Mouse (Mus musculus) MEL (cell line): ENCODE results near the gene Naa15. TPM values are rescaled to one million over a fixed set of nuclear protein-coding genes. Genes with fewer than 3 reads are reported as not detected.

Experiments
- DNase-seq: peaks from one replicate; pipeline ENCODE4 v3.0.0; 2011; ENCODE audit warnings: low read depth, low spot score
- H3K27ac ChIP-seq: 2 replicates; pipeline ENCODE4 v1.5.1; 2012; ENCODE audit warnings: low read depth, mild to moderate bottlenecking, control low read depth, low read length, moderate library complexity; ENCODE audit not compliant: control insufficient read depth
- H3K27me3 ChIP-seq, 2 experiments: fragments of 150-350 bp in 1 of 2; sonication (generic) in 1 of 2; 2 replicates each; pipeline ENCODE4 v1.6.1; 2012; ENCODE audit warnings: low read length in 2 of 2, mild to moderate bottlenecking in 2 of 2, improper control_type of control experiment in 1 of 2, moderate library complexity in 1 of 2; ENCODE audit not compliant: insufficient read depth in 2 of 2, control insufficient read depth in 1 of 2
- H3K36me3 ChIP-seq, 2 experiments: 2 replicates each; pipeline ENCODE4 v1.6.1; 2012 to 2014; ENCODE audit warnings: low read length in 2 of 2, improper control_type of control experiment in 1 of 2, inconsistent platforms in 1 of 2, mild to moderate bottlenecking in 1 of 2; ENCODE audit not compliant: insufficient read depth in 2 of 2, control insufficient read depth in 1 of 2
- H3K4me1 ChIP-seq, 2 experiments: fragments of 150-350 bp in 1 of 2; sonication (generic) in 1 of 2; 2 replicates each; pipeline ENCODE4 v1.6.1; 2012; ENCODE audit warnings: low read length in 2 of 2, improper control_type of control experiment in 1 of 2, mild to moderate bottlenecking in 1 of 2; ENCODE audit not compliant: insufficient read depth in 2 of 2, control insufficient read depth in 1 of 2
- H3K4me3 ChIP-seq, 2 experiments: fragments of 150-350 bp in 1 of 2; sonication (generic) in 1 of 2; 2 replicates each; pipeline ENCODE4 v1.5.1; 2012; ENCODE audit warnings: low read depth in 2 of 2, low read length in 2 of 2, mild to moderate bottlenecking in 2 of 2, moderate library complexity in 2 of 2, control low read depth in 1 of 2, improper control_type of control experiment in 1 of 2; ENCODE audit not compliant: control insufficient read depth in 1 of 2, insufficient read depth in 1 of 2
- H3K79me2 ChIP-seq: 2 replicates; pipeline ENCODE4 v1.6.1; 2012; ENCODE audit warnings: mild to moderate bottlenecking, low read length, moderate library complexity; ENCODE audit not compliant: control insufficient read depth, poor library complexity, insufficient read depth
- H3K9ac ChIP-seq: 2 replicates; pipeline ENCODE4 v1.6.1; 2012; ENCODE audit warnings: low read depth, mild to moderate bottlenecking, control low read depth, low read length, moderate library complexity; ENCODE audit not compliant: control insufficient read depth, poor library complexity, severe bottlenecking
- H3K9me3 ChIP-seq: fragments of 150-350 bp; sonication (generic); replicated peaks from 2 replicates; pipeline ENCODE4 v1.6.1; 2012; ENCODE audit warnings: mild to moderate bottlenecking, low read length, improper control_type of control experiment, moderate library complexity; ENCODE audit not compliant: insufficient read depth
- CHD1 ChIP-seq: IDR thresholded peaks from 2 replicates; pipeline ENCODE4 v1.6.1; 2012; ENCODE audit warnings: low read depth, mild to moderate bottlenecking, inconsistent platforms, low read length, improper control_type of control experiment
- CTCF ChIP-seq, 3 experiments: IDR thresholded peaks in 2 of 3; conservative IDR thresholded peaks in 1 of 3; 2 replicates each; pipeline ENCODE4 v1.5.1; 2011 to 2012; ENCODE audit warnings: low read length in 3 of 3, low read depth in 2 of 3, mild to moderate bottlenecking in 2 of 3, improper control_type of control experiment in 1 of 3, inconsistent platforms in 1 of 3, mixed read lengths in 1 of 3, moderate library complexity in 1 of 3; ENCODE audit not compliant: control insufficient read depth in 1 of 3, insufficient read depth in 1 of 3, poor library complexity in 1 of 3, severe bottlenecking in 1 of 3
- E2F4 ChIP-seq: IDR thresholded peaks from 2 replicates; pipeline ENCODE4 v1.6.1; 2011; ENCODE audit warnings: low read depth, low read length, improper control_type of control experiment, borderline replicate concordance
- ELF1 ChIP-seq: IDR thresholded peaks from 2 replicates; pipeline ENCODE4 v1.6.1; 2014; ENCODE audit warnings: low read depth, mild to moderate bottlenecking, inconsistent platforms, low read length, improper control_type of control experiment, moderate library complexity
- GABPA ChIP-seq: IDR thresholded peaks from 2 replicates; pipeline ENCODE4 v1.6.1; 2012; ENCODE audit warnings: low read depth, mild to moderate bottlenecking, inconsistent platforms, low read length, improper control_type of control experiment, moderate library complexity
- JUND ChIP-seq: IDR thresholded peaks from 2 replicates; pipeline ENCODE4 v1.6.1; 2011; ENCODE audit warnings: low read depth, mild to moderate bottlenecking, improper control_type of control experiment, low read length
- MEF2A ChIP-seq: IDR thresholded peaks from 2 replicates; pipeline ENCODE4 v1.6.1; 2014; ENCODE audit warnings: low read depth, mild to moderate bottlenecking, inconsistent platforms, low read length, improper control_type of control experiment; ENCODE audit not compliant: poor library complexity, insufficient replicate concordance, severe bottlenecking; ENCODE audit errors: extremely low read depth
- MXI1 ChIP-seq: IDR thresholded peaks from 2 replicates; pipeline ENCODE4 v1.6.1; 2011; ENCODE audit warnings: mild to moderate bottlenecking, low read depth, low read length, improper control_type of control experiment
- MYC ChIP-seq: IDR thresholded peaks from 2 replicates; pipeline ENCODE4 v1.6.1; 2011; ENCODE audit warnings: low read depth, mild to moderate bottlenecking, low read length, improper control_type of control experiment, moderate library complexity
- NELFE ChIP-seq: IDR thresholded peaks from 2 replicates; pipeline ENCODE4 v1.6.1; 2011; ENCODE audit warnings: low read depth, low read length, improper control_type of control experiment
- NRF1 ChIP-seq: IDR thresholded peaks from 2 replicates; pipeline ENCODE4 v1.6.1; 2014; ENCODE audit warnings: low read depth, mild to moderate bottlenecking, inconsistent platforms, low read length, improper control_type of control experiment, moderate library complexity; ENCODE audit not compliant: poor library complexity, insufficient read depth, severe bottlenecking
- POLR2A ChIP-seq, 2 experiments: IDR thresholded peaks; 2 replicates each; pipeline ENCODE4 v1.6.1; 2011 to 2012; ENCODE audit warnings: low read length in 2 of 2, mild to moderate bottlenecking in 2 of 2, control low read depth in 1 of 2, improper control_type of control experiment in 1 of 2, low read depth in 1 of 2, moderate library complexity in 1 of 2; ENCODE audit not compliant: control insufficient read depth in 1 of 2, insufficient read depth in 1 of 2, poor library complexity in 1 of 2
- POLR2AphosphoS2 ChIP-seq: IDR thresholded peaks from 2 replicates; pipeline ENCODE4 v1.6.1; 2011; ENCODE audit warnings: low read length, improper control_type of control experiment
- TBP ChIP-seq: IDR thresholded peaks from 2 replicates; pipeline ENCODE4 v1.8.0; 2011; ENCODE audit warnings: low read depth, low read length, improper control_type of control experiment
- USF1 ChIP-seq: IDR thresholded peaks from 2 replicates; pipeline ENCODE4 v1.6.1; 2014; ENCODE audit warnings: low read depth, mild to moderate bottlenecking, inconsistent platforms, low read length, improper control_type of control experiment, moderate library complexity
- USF2 ChIP-seq, 2 experiments: IDR thresholded peaks; 2 replicates each; pipeline ENCODE4 v1.6.1; 2011 to 2012; ENCODE audit warnings: improper control_type of control experiment in 2 of 2, low read length in 2 of 2, borderline replicate concordance in 1 of 2, inconsistent platforms in 1 of 2, low read depth in 1 of 2, mild to moderate bottlenecking in 1 of 2; ENCODE audit not compliant: insufficient read depth in 1 of 2
- ZC3H11A ChIP-seq: IDR thresholded peaks from 2 replicates; pipeline ENCODE4 v1.6.1; 2012; ENCODE audit warnings: low read depth, mild to moderate bottlenecking, inconsistent platforms, low read length, improper control_type of control experiment
- ZKSCAN1 ChIP-seq: IDR thresholded peaks from 2 replicates; pipeline ENCODE4 v1.6.1; 2012; ENCODE audit warnings: low read depth, mild to moderate bottlenecking, inconsistent platforms, low read length, improper control_type of control experiment, moderate library complexity
- ZMIZ1 ChIP-seq: IDR thresholded peaks from 2 replicates; pipeline ENCODE4 v1.6.1; 2012; ENCODE audit warnings: low read depth, mild to moderate bottlenecking, inconsistent platforms, low read length, improper control_type of control experiment, moderate library complexity
- ZNF384 ChIP-seq: IDR thresholded peaks from 2 replicates; pipeline ENCODE4 v1.6.1; 2012; ENCODE audit warnings: low read depth, mild to moderate bottlenecking, inconsistent platforms, low read length, improper control_type of control experiment
- polyA plus RNA-seq, 2 experiments: library from polyadenylated mRNA; stranded (reverse) in 1 of 2; unstranded in 1 of 2; fragments of >175 nt in 1 of 2; fragments of >200 nt in 1 of 2; gene quantifications; 2 replicates each; pipeline versions ENCODE4 v1.2.1 to v1.2.4; 2012; ENCODE audit warnings: low replicate concordance in 2 of 2, low read depth in 1 of 2; ENCODE audit not compliant: insufficient read length in 2 of 2, insufficient read depth in 1 of 2, missing spikeins in 1 of 2
- total RNA-seq: library from RNA; depleted of rRNA; stranded (reverse); fragments of 300-350 nt; gene quantifications from 2 replicates; pipeline ENCODE4 v1.2.3, GENCODE M21; 2012

Naa15 gene
- total and polyA plus RNA-seq, 3 experiments = 36.6 to 558 (median 61.6) TPM

- Histone ChIP-seq H3K4me3 (no peak overlapping the region), H3K9ac (no peak overlapping the region)
- TF ChIP-seq USF1 (no peak), TBP (peak; percentile 89), GABPA (no peak), MXI1 (no peak), CTCF (IDR thresholded peaks at IDR 0.05 in 2 of 3, conservative IDR thresholded peaks at IDR 0.05 in 1 of 3; ENCODE audit: control insufficient read depth in 1 of 3, insufficient read depth in 1 of 3, low read depth in 2 of 3, low read length in 3 of 3, poor library complexity in 1 of 3, severe bottlenecking in 1 of 3) (0 out of 6 replicates have a peak, but pooled peaks of 1 of the 3 experiments have one; percentile 2), MEF2A (no peak), ZKSCAN1 (no peak), ZNF384 (peak; percentile 90), POLR2A (IDR thresholded peaks at IDR 0.05; ENCODE audit: control insufficient read depth in 1 of 2, insufficient read depth in 1 of 2, low read depth in 1 of 2, low read length in 2 of 2, poor library complexity in 1 of 2) (no peak)
Measured at GRCm38 (mm10) chr3:51380660-51381014, 34.3 kb upstream of the Naa15 start.

GRCm38 (mm10) chr3:51383409-51383808 lies 31.5 kb upstream of the Naa15 start:
- no peak for TF ChIP-seq POLR2AphosphoS2
- no peak for TF ChIP-seq JUND
- no peak for TF ChIP-seq E2F4
- no peak for TF ChIP-seq ZNF384
- no peak for TF ChIP-seq MXI1
- TF ChIP-seq ZC3H11A = no peak
- TF ChIP-seq ZMIZ1 = no peak
- TF ChIP-seq USF1 = no peak
- no peak for TF ChIP-seq ELF1
- no peak for TF ChIP-seq ZKSCAN1
- TF ChIP-seq CHD1 = no peak
- TF ChIP-seq MEF2A = no peak
- no peak for TF ChIP-seq MYC
- no peak for TF ChIP-seq NELFE
- no peak for TF ChIP-seq CTCF (IDR thresholded peaks at IDR 0.05 in 2 of 3, conservative IDR thresholded peaks at IDR 0.05 in 1 of 3; ENCODE audit: control insufficient read depth in 1 of 3, insufficient read depth in 1 of 3, low read depth in 2 of 3, low read length in 3 of 3, poor library complexity in 1 of 3, severe bottlenecking in 1 of 3)
- no peak for TF ChIP-seq GABPA
- no peak for TF ChIP-seq NRF1
- TF ChIP-seq USF2 (IDR thresholded peaks at IDR 0.05; ENCODE audit: borderline replicate concordance in 1 of 2, insufficient read depth in 1 of 2, low read depth in 1 of 2, low read length in 2 of 2) = no peak

More at GRCm38 (mm10) chr3:51380660-51381014, 34.3 kb upstream of the Naa15 start:
- Histone ChIP-seq H3K36me3 (peaks cover 0 to 9% of the 10 kb centered on the region in 2 experiments; a peak in 2 of 4 replicates), H3K4me1 (peaks cover 2 to 20% of the 10 kb centered on the region in 2 experiments), H3K79me2 (no peaks in the 10 kb centered on the region), H3K9me3 (no peaks in the 10 kb centered on the region), H3K27me3 (no peaks in the 10 kb centered on the region), H3K27ac (no peak overlapping the region)
- DNase-seq = peak; percentile 67

More at GRCm38 (mm10) chr3:51383409-51383808, 31.5 kb upstream of the Naa15 start:
- Histone ChIP-seq H3K27ac (no peak overlapping the region), H3K27me3 (no peaks in the 10 kb centered on the region), H3K79me2 (no peaks in the 10 kb centered on the region), H3K9ac (no peak overlapping the region), H3K4me1 (peaks cover 2 to 21% of the 10 kb centered on the region in 2 experiments), H3K9me3 (no peaks in the 10 kb centered on the region), H3K4me3 (no peak overlapping the region), H3K36me3 (peaks cover 0 to 14% of the 10 kb centered on the region in 2 experiments; a peak in 2 of 4 replicates)
- DNase-seq = no peak
